Mouse (Mus musculus): ENCODE data around the gene Prr11. TPM values are rescaled to one million over a fixed set of nuclear protein-coding genes. Genes with fewer than 3 reads are reported as not detected.

Gene Prr11
- polyA plus RNA-seq, 1 experiment from 2014 or later: 12.3 TPM

GRCm38 (mm10) chr11:87039307-87039963 is 69.1 kb downstream of the Prr11 start:
- peaks cover 22% of the 10 kb centered on the region for H3K36me3 ChIP-seq
- H3K4me2 ChIP-seq: no peak overlapping the region
- ATAC-seq (replicated peaks; ENCODE audit: low FRiP score): no peak
- WGBS: 64% methylated on average over 9 of the region's 9 CpGs
- no peak overlapping the region for H3K9ac ChIP-seq
- no peaks in the 10 kb centered on the region for H3K9me3 ChIP-seq (replicated peaks)
- H3K4me3 ChIP-seq (replicated peaks): no peak overlapping the region
- 0 out of 2 replicates have a peak overlapping the region, but pooled peaks have one; percentile 27 for H3K27ac ChIP-seq
- H3K4me1 ChIP-seq: no peaks in the 10 kb centered on the region
- no peaks in the 10 kb centered on the region for H3K27me3 ChIP-seq

MicroRNAs encoded within 50 kb of the gene (microRNA counts, 519-probe panel; counts per million panel counts)
- 3,507 counts per million, percentile 91 among the panel's probes with 10 or more counts for microRNA mmu-miR-301a

Small RNA genes within 50 kb of the gene (microRNA-seq; reads per million reads assigned to microRNA genes)
- 724 reads per million, percentile 77 among the genes with 10 or more reads in this experiment for gene Mir301

Other genes starting within 250 kb of the Prr11 start
- 10.1 and 10.4 TPM in 2 replicates for gene Ypel2, start 115.0 kb downstream of the Prr11 start, polyA plus RNA-seq (2015; fragmentation: Nextera tagmentation; extraction: Ambion mirVana)
- gene Gdpd1, start 34.6 kb downstream of the Prr11 start, polyA plus RNA-seq (2015; fragmentation: Nextera tagmentation; extraction: Ambion mirVana): 24.2 and 25.6 TPM in 2 replicates
- 21.2 and 22.1 TPM in 2 replicates for gene Smg8, start 21.9 kb downstream of the Prr11 start, polyA plus RNA-seq (2015; fragmentation: Nextera tagmentation; extraction: Ambion mirVana)
- 61.0 and 66.0 TPM in 2 replicates for gene Ska2, start 526 bp upstream of the Prr11 start, polyA plus RNA-seq (2015; fragmentation: Nextera tagmentation; extraction: Ambion mirVana)
- gene Trim37, start 18.4 kb upstream of the Prr11 start, polyA plus RNA-seq (2015; fragmentation: Nextera tagmentation; extraction: Ambion mirVana): 29.1 and 33.4 TPM in 2 replicates

Data from kidney, embryonic 15.5 days (tissue).